Mouse (Mus musculus) intestine, postnatal 0 days (tissue): Measurements from ENCODE around the gene Kdelr1. TPM values are rescaled to one million over a fixed set of nuclear protein-coding genes. Genes with fewer than 3 reads are reported as not detected.
"Not testable (repeated sequence)": the region's sequence is repeated elsewhere in the genome, so short reads cannot be mapped to it uniquely, and the experiment has no call there.

Source experiments
- ATAC-seq: fragments of 200-750 bp; cut with Nextera tagmentation; 2 replicates; pipeline ENCODE4 v1.8.0; 2017; ENCODE audit warnings: mild to moderate bottlenecking, moderate TSS enrichment, moderate library complexity
- H3K27ac ChIP-seq: fragments of 300-500 bp; sonication (generic); 2 replicates; pipeline ENCODE4 v1.5.1; 2014; ENCODE audit warnings: mild to moderate bottlenecking, low read depth, low read length, moderate library complexity
- H3K27me3 ChIP-seq: fragments of 300-500 bp; sonication (generic); replicated peaks from 2 replicates; pipeline ENCODE4 v1.6.1; 2014; ENCODE audit warnings: low read length, mixed read lengths; ENCODE audit not compliant: control insufficient read depth, insufficient read depth
- H3K36me3 ChIP-seq: fragments of 300-500 bp; sonication (generic); 2 replicates; pipeline ENCODE4 v1.6.1; 2014; ENCODE audit warnings: mild to moderate bottlenecking, moderate library complexity; ENCODE audit not compliant: control insufficient read depth, insufficient read depth
- H3K4me1 ChIP-seq: fragments of 300-500 bp; sonication (generic); replicated peaks from 2 replicates; pipeline ENCODE4 v1.6.1; 2014; ENCODE audit warnings: antibody characterized with exemption, low read length, mixed read lengths; ENCODE audit not compliant: control insufficient read depth, insufficient read depth
- H3K4me2 ChIP-seq: fragments of 300-500 bp; sonication (generic); replicated peaks from 2 replicates; pipeline ENCODE4 v1.6.1; 2014; ENCODE audit warnings: low read depth, mild to moderate bottlenecking, moderate library complexity
- H3K4me3 ChIP-seq: fragments of 300-500 bp; sonication (generic); 2 replicates; pipeline ENCODE4 v1.5.1; 2014; ENCODE audit warnings: low read depth, low read length
- H3K9ac ChIP-seq: fragments of 300-500 bp; sonication (generic); 2 replicates; pipeline ENCODE4 v1.6.1; 2014; ENCODE audit warnings: mild to moderate bottlenecking, low read depth, low read length
- H3K9me3 ChIP-seq: fragments of 300-500 bp; sonication (generic); 2 replicates; pipeline ENCODE4 v1.6.1; 2016; ENCODE audit warnings: mixed run types; ENCODE audit not compliant: control insufficient read depth
- CTCF ChIP-seq: sonication (generic); IDR thresholded peaks from 2 replicates; pipeline ENCODE4 v1.5.1; 2016; ENCODE audit warnings: low read depth, mild to moderate bottlenecking, control low read depth, antibody characterized with exemption, moderate library complexity
- WGBS: fragments of 180-500 bp; shearing (Covaris S2); extraction: QIAGEN DNeasy Blood & Tissue Kit; methylation state at CpG from one replicate; pipeline ENCODE4 v1.1.7; 2014; 5-methylcytosine and 5-hydroxymethylcytosine counted together
- polyA plus RNA-seq: library from polyadenylated mRNA; unstranded; fragments of >200 nt; fragmentation: Nextera tagmentation; extraction: Ambion mirVana; gene quantifications from 2 replicates; pipeline ENCODE4 v1.2.1, GENCODE M21; 2015

Kdelr1 gene
- polyA plus RNA-seq, 1 experiment from 2014 or later = 107 TPM

GRCm38 (mm10) chr7:45896517-45897257 is 24.1 kb downstream of the Kdelr1 start, which contains the start of the genes Syngr4 and Tmem143:
TSS of gene Syngr4 (minus strand) at chr7:45896714.
TSS of gene Tmem143 (plus strand) at chr7:45896941.
- peak within 1 kb of the TSS; percentile 64 for H3K4me2 ChIP-seq

GRCm38 (mm10) chr7:45897258-45897757 is 24.7 kb downstream of the Kdelr1 start:
- H3K4me3 ChIP-seq = peak overlapping the region; percentile 39
- TF ChIP-seq CTCF = no peak
- H3K9me3 ChIP-seq = no peaks in the 10 kb centered on the region
- no peaks in the 10 kb centered on the region for H3K27me3 ChIP-seq
- WGBS = 2% methylated on average over 19 of the region's 19 CpGs
- ATAC-seq = peak; percentile 71
- peak overlapping the region; percentile 64 for H3K4me2 ChIP-seq
- H3K27ac ChIP-seq = peak overlapping the region; percentile 74
- H3K9ac ChIP-seq = peak overlapping the region; percentile 40
- H3K4me1 ChIP-seq = no peaks in the 10 kb centered on the region
- no peaks in the 10 kb centered on the region for H3K36me3 ChIP-seq

More at GRCm38 (mm10) chr7:45896517-45897257, 24.1 kb downstream of the Kdelr1 start, which contains the start of the genes Syngr4 and Tmem143:
- Histone ChIP-seq H3K27ac (peak within 1 kb of the TSS; percentile 74), H3K9me3 (no peaks in the 10 kb centered on the region), H3K4me1 (no peaks in the 10 kb centered on the region), H3K9ac (peak within 1 kb of the TSS; percentile 40), H3K36me3 (no peaks in the 10 kb centered on the region), H3K27me3 (no peaks in the 10 kb centered on the region), H3K4me3 (peak within 1 kb of the TSS; percentile 39)
- WGBS = 2% methylated on average over 40 of the region's 40 CpGs
- no peak for TF ChIP-seq CTCF
- peak; percentile 87 for ATAC-seq

GRCm38 (mm10) chr7:45898125-45898524 is 25.6 kb downstream of the Kdelr1 start:
- peak; percentile 66 for TF ChIP-seq CTCF
- ATAC-seq, H3K9ac ChIP-seq, H3K4me3 ChIP-seq, H3K9me3 ChIP-seq, H3K27ac ChIP-seq, H3K36me3 ChIP-seq, H3K4me1 ChIP-seq, H3K27me3 ChIP-seq: not testable (repeated sequence)
- 47% methylated on average over 4 of the region's 4 CpGs for WGBS
- H3K4me2 ChIP-seq = peak overlapping the region; percentile 64

GRCm38 (mm10) chr7:45901562-45901961 is 29.0 kb downstream of the Kdelr1 start:
- TF ChIP-seq CTCF = no peak
- no peaks in the 10 kb centered on the region; the same call in 1 of the 2 replicates for H3K36me3 ChIP-seq
- H3K9me3 ChIP-seq = no peaks in the 10 kb centered on the region
- no peaks in the 10 kb centered on the region for H3K4me1 ChIP-seq
- H3K27ac ChIP-seq = no peak overlapping the region; the same call in 1 of the 2 replicates
- peak; percentile 65 for ATAC-seq
- H3K9ac ChIP-seq = no peak overlapping the region
- no peaks in the 10 kb centered on the region for H3K27me3 ChIP-seq
- H3K4me3 ChIP-seq = no peak overlapping the region
- H3K4me2 ChIP-seq = no peak overlapping the region
- WGBS = 26% methylated on average over 5 of the region's 5 CpGs

GRCm38 (mm10) chr7:45902481-45903002 is 30.0 kb downstream of the Kdelr1 start:
- no peak for ATAC-seq
- H3K36me3 ChIP-seq = peaks cover 7% of the 10 kb centered on the region; the same call in 1 of the 2 replicates
- TF ChIP-seq CTCF = no peak
- WGBS = 74% methylated on average over 12 of the region's 12 CpGs
- H3K9me3 ChIP-seq = no peaks in the 10 kb centered on the region
- no peak overlapping the region for H3K4me2 ChIP-seq
- no peak overlapping the region for H3K4me3 ChIP-seq
- no peak overlapping the region for H3K27ac ChIP-seq
- no peaks in the 10 kb centered on the region for H3K4me1 ChIP-seq
- no peak overlapping the region for H3K9ac ChIP-seq
- H3K27me3 ChIP-seq = no peaks in the 10 kb centered on the region

- no peak for ATAC-seq
- Histone ChIP-seq H3K4me2 (no peak overlapping the region), H3K9me3 (no peaks in the 10 kb centered on the region), H3K4me3 (no peak overlapping the region), H3K36me3 (peaks cover 27% of the 10 kb centered on the region), H3K27me3 (no peaks in the 10 kb centered on the region), H3K27ac (no peak overlapping the region), H3K9ac (no peak overlapping the region), H3K4me1 (no peaks in the 10 kb centered on the region)
- no peak for TF ChIP-seq CTCF
- WGBS = 92% methylated on average over 9 of the region's 9 CpGs
These were observed 34.0 kb downstream of the Kdelr1 start for GRCm38 (mm10) chr7:45906622-45907021.
